Mouse (Mus musculus): Measurements from ENCODE around the gene Fpgs. TPM values are rescaled to one million over a fixed set of nuclear protein-coding genes. Genes with fewer than 3 reads are reported as not detected.
A peak's percentile ranks its signal among the peaks of the same experiment; 100 is the strongest.

The Fpgs gene
- total RNA-seq, 2 experiments from 2014 or later = 27.1 to 37.6 TPM

- DNase-seq = no peak
These were observed 31.9 kb downstream of the Fpgs start for GRCm38 (mm10) chr2:32671907-32672595.

- DNase-seq = no peak
These were observed 32.8 kb downstream of the Fpgs start for GRCm38 (mm10) chr2:32671147-32671546.

- no peak for DNase-seq
These were observed 34.1 kb downstream of the Fpgs start for GRCm38 (mm10) chr2:32669876-32670275.

- no peak for DNase-seq
These were observed 35.8 kb downstream of the Fpgs start for GRCm38 (mm10) chr2:32668176-32668575.

- DNase-seq = no peak
These were observed 36.2 kb downstream of the Fpgs start for GRCm38 (mm10) chr2:32667775-32668174.

GRCm38 (mm10) chr2:32665853-32666252 is 38.1 kb downstream of the Fpgs start:
- DNase-seq = no peak

GRCm38 (mm10) chr2:32665345-32665744 is 38.6 kb downstream of the Fpgs start:
- DNase-seq = no peak

GRCm38 (mm10) chr2:32662291-32662690 is 41.7 kb downstream of the Fpgs start:
- DNase-seq = no peak

- peak; percentile 55 for DNase-seq
These were observed 42.3 kb downstream of the Fpgs start for GRCm38 (mm10) chr2:32661509-32662107.

GRCm38 (mm10) chr2:32658873-32659272 is 45.1 kb downstream of the Fpgs start:
- no peak for DNase-seq

- peak; percentile 60 for DNase-seq
These were observed 48.1 kb downstream of the Fpgs start for GRCm38 (mm10) chr2:32655826-32656225.

GRCm38 (mm10) chr2:32655394-32655744 is 48.6 kb downstream of the Fpgs start:
- no peak for DNase-seq

GRCm38 (mm10) chr2:32654743-32655393 is 49.1 kb downstream of the Fpgs start:
- DNase-seq = no peak

GRCm38 (mm10) chr2:32653764-32654163 is 50.2 kb downstream of the Fpgs start:
- no peak for DNase-seq

- DNase-seq = no peak
These were observed 56.6 kb downstream of the Fpgs start for GRCm38 (mm10) chr2:32647366-32647765.

- peak; percentile 66 for DNase-seq
These were observed 57.4 kb downstream of the Fpgs start, which contains the start of gene Eng for GRCm38 (mm10) chr2:32646379-32647056. Gene Eng (plus strand): TSS chr2:32646595.

- DNase-seq = no peak
These were observed 58.3 kb downstream of the Fpgs start for GRCm38 (mm10) chr2:32645647-32646046.

GRCm38 (mm10) chr2:32644799-32645475 is 59.0 kb downstream of the Fpgs start:
- no peak for DNase-seq

GRCm38 (mm10) chr2:32644083-32644482 is 59.9 kb downstream of the Fpgs start:
- DNase-seq = no peak

- DNase-seq = no peak
These were observed 61.1 kb downstream of the Fpgs start for GRCm38 (mm10) chr2:32642813-32643212.

GRCm38 (mm10) chr2:32641810-32642209 is 62.1 kb downstream of the Fpgs start:
- no peak for DNase-seq

GRCm38 (mm10) chr2:32640550-32641051 is 63.3 kb downstream of the Fpgs start:
- DNase-seq = no peak
